Mouse (Mus musculus) left cerebral cortex, adult 6 months (tissue): ENCODE measurements around the gene Stard5. TPM values are rescaled to one million over a fixed set of nuclear protein-coding genes. Genes with fewer than 3 reads are reported as not detected.

Experiments used
- long read RNA-seq, 2 experiments: library from polyadenylated mRNA; unstranded; transcript quantifications; one replicate each; pipeline ENCODE4 v2.0.0; 2019 to 2020
- polyA plus RNA-seq: library from polyadenylated mRNA; unstranded; fragments of <200 nt; fragmentation: Nextera tagmentation; gene quantifications from 2 replicates; pipeline ENCODE4 v1.2.3, GENCODE M21; 2021

The Stard5 gene
- 4.8 and 5.3 TPM in 2 replicates for polyA plus RNA-seq
- long read RNA-seq, experiment 1, transcript Stard5-201 (6 exons, 2,483 nt), result major isoform, 17 of 22 reads
- long read RNA-seq, experiment 1, partial matches to known transcripts, result 1 of 22 reads
- long read RNA-seq, experiment 1, other reads (novel, unspliced or antisense), result 2 of 22 reads
- long read RNA-seq, experiment 2, partial matches to known transcripts, result 0 of 3 reads
- long read RNA-seq, experiment 2, other reads (novel, unspliced or antisense), result 0 of 3 reads

GRCm38 (mm10) chr7:83631828-83632681 lies at the start of gene Stard5:
Gene Stard5, plus strand, starts transcription at chr7:83631959.

GRCm38 (mm10) chr7:83584639-83585471 lies 46.9 kb upstream of the Stard5 start, which contains the start of gene Tmc3:
Gene Tmc3, plus strand, starts transcription at chr7:83584927.

Other genes starting within 250 kb of the Stard5 start
- gene Tmc3, start 47.0 kb upstream of the Stard5 start, polyA plus RNA-seq, result 0.11 and 0.23 TPM in 2 replicates
- 1.2 and 1.3 TPM in 2 replicates for gene Il16, start 113.8 kb downstream of the Stard5 start, polyA plus RNA-seq
- 1.3 and 1.7 TPM in 2 replicates for gene Cfap161, start 162.9 kb downstream of the Stard5 start, polyA plus RNA-seq